Mouse (Mus musculus) frontal cortex, postnatal 10 days (tissue): Measurements from ENCODE around the gene Tnfrsf13c.

Experiments
- DNase-seq, 2 experiments: peaks; one replicate each; pipeline ENCODE4 v3.0.0; 2022; ENCODE audit warnings: low spot score in 2 of 2, mixed read lengths in 1 of 2

Gene Tnfrsf13c

GRCm38 (mm10) chr15:82230098-82230611, 6.0 kb upstream of the Tnfrsf13c start:
- no peak for DNase-seq

- DNase-seq, result no peak
These were observed 5.4 kb upstream of the Tnfrsf13c start for GRCm38 (mm10) chr15:82229542-82230045.

- DNase-seq, result no peak
These were observed 1.6 kb upstream of the Tnfrsf13c start for GRCm38 (mm10) chr15:82225769-82226168.

- DNase-seq, result no peak
These were observed 540 bp upstream of the Tnfrsf13c start for GRCm38 (mm10) chr15:82224602-82225215.

- no peak for DNase-seq
These were observed 918 bp downstream of the Tnfrsf13c start for GRCm38 (mm10) chr15:82223251-82223650.

GRCm38 (mm10) chr15:82221104-82221860, 2.9 kb downstream of the Tnfrsf13c start:
- no peak for DNase-seq

GRCm38 (mm10) chr15:82220003-82220675, 4.0 kb downstream of the Tnfrsf13c start:
- DNase-seq, result no peak

- no peak for DNase-seq
These were observed 5.1 kb downstream of the Tnfrsf13c start for GRCm38 (mm10) chr15:82218778-82219666.

GRCm38 (mm10) chr15:82217980-82218379, 6.2 kb downstream of the Tnfrsf13c start:
- DNase-seq, result no peak

GRCm38 (mm10) chr15:82217039-82217438, 7.1 kb downstream of the Tnfrsf13c start:
- no peak for DNase-seq

GRCm38 (mm10) chr15:82216142-82216827, 7.9 kb downstream of the Tnfrsf13c start:
- DNase-seq, result no peak

GRCm38 (mm10) chr15:82215332-82216046, 8.7 kb downstream of the Tnfrsf13c start:
- no peak for DNase-seq

GRCm38 (mm10) chr15:82213222-82213621, 10.9 kb downstream of the Tnfrsf13c start:
- no peak for DNase-seq

- no peak for DNase-seq
These were observed 11.5 kb downstream of the Tnfrsf13c start, which contains the start of gene Shisa8 for GRCm38 (mm10) chr15:82212752-82213063. Gene Shisa8, minus strand, starts transcription at chr15:82212815.

GRCm38 (mm10) chr15:82211911-82212751, 12.0 kb downstream of the Tnfrsf13c start:
- DNase-seq, result no peak

- no peak for DNase-seq
These were observed 12.9 kb downstream of the Tnfrsf13c start for GRCm38 (mm10) chr15:82211281-82211680.

GRCm38 (mm10) chr15:82210801-82211200, 13.4 kb downstream of the Tnfrsf13c start:
- DNase-seq, result no peak

GRCm38 (mm10) chr15:82209295-82210050, 14.7 kb downstream of the Tnfrsf13c start:
- DNase-seq, result no peak
